16 mouse cellular contexts compared by ENCODE assay signal in genomic region chr16:94162000-94162399, GRCm38 (mm10).
"Had no signal": no experiment of that assay in that cellular context is flagged by ENCODE, and none has a peak within 500 bp of the region (broad histone marks: within the 10 kb centered on the region; RNA-seq: fewer than 3 reads in every experiment).

No protein-coding gene starts in this region.

- H3K4me3 ChIP-seq: layer of hippocampus, adult 2 months; left cerebral cortex, adult 2 months; liver, embryonic 13.5 days had no signal

- H3K9ac ChIP-seq: liver, embryonic 13.5 days had no signal

- H3K27ac ChIP-seq: kidney, postnatal 0 days; layer of hippocampus, adult 2 months; left cerebral cortex, adult 2 months; liver, embryonic 13.5 days; stomach, postnatal 0 days had no signal

- DNase-seq: kidney, postnatal 25 days; layer of hippocampus, adult 9-11 months; layer of hippocampus, postnatal 36 days; liver, embryonic 13.5 days; lung, adult 2 months; lung, postnatal 14 days; lung, postnatal 4 days; midbrain, embryonic 14.5 days; right cerebral cortex, postnatal 4 days; thymus, adult 2 months; thymus, postnatal 14 days; thymus, postnatal 4 days had no signal

- H3K27me3 ChIP-seq: liver, embryonic 13.5 days had no signal

- H3K36me3 ChIP-seq: liver, embryonic 13.5 days had no signal

- H3K9me3 ChIP-seq: liver, embryonic 13.5 days had no signal

- H3K4me1 ChIP-seq: liver, embryonic 13.5 days had no signal
